Mouse (Mus musculus) C2C12 (cell line): Measurements from ENCODE around the gene D130052B06Rik.

ENCODE experiments used
- CEBPB ChIP-seq: IDR thresholded peaks from one replicate; pipeline ENCODE4 v1.6.1; 2011; ENCODE audit warnings: low read depth, mild to moderate bottlenecking, control low read depth, moderate library complexity
- CTCF ChIP-seq: IDR thresholded peaks from one replicate; pipeline ENCODE4 v1.5.1; 2011; ENCODE audit not compliant: control insufficient read depth, insufficient read depth, insufficient read length
- FOSL1 ChIP-seq: IDR thresholded peaks from one replicate; pipeline ENCODE4 v1.8.0; 2011; ENCODE audit warnings: mild to moderate bottlenecking, low read length; ENCODE audit not compliant: poor library complexity, insufficient read depth, severe bottlenecking
- MAX ChIP-seq: IDR thresholded peaks from one replicate; pipeline ENCODE4 v1.6.1; 2011; ENCODE audit warnings: mild to moderate bottlenecking, control low read depth
- MYOD1 ChIP-seq: IDR thresholded peaks from one replicate; pipeline ENCODE4 v1.6.1; 2011; ENCODE audit warnings: low read depth; ENCODE audit not compliant: control insufficient read depth, insufficient read length
- MYOG ChIP-seq: IDR thresholded peaks from one replicate; pipeline ENCODE4 v1.6.1; 2011; ENCODE audit not compliant: control insufficient read depth, insufficient read length; ENCODE audit errors: extremely low read depth
- USF1 ChIP-seq: IDR thresholded peaks from one replicate; pipeline ENCODE4 v1.6.1; 2011; ENCODE audit warnings: low read depth, mild to moderate bottlenecking, control low read depth, moderate library complexity

DNA sequence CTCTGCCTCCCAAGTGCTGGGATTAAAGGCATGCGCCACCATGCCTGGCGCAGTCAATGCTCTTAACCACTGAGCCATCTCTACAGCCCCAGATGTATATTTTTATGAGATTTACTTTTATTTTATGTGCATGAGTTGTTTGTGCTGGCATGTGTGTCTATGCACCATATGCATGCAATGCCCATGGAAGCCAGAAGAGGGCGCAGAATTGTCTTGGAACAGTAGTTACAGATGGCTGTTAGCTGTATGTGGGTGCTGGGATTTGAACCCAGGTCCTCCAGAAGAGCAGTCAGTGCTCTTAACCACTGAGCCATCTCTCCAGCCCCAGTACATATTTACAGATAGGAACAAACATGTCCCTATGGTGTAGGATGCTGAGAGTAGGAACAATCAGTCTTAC is 24.2 kb upstream of the D130052B06Rik start:
- TF ChIP-seq CTCF, result no peak
- no peak for TF ChIP-seq MAX
- no peak for TF ChIP-seq CEBPB
- TF ChIP-seq USF1, result no peak
- TF ChIP-seq MYOD1, result no peak
- no peak for TF ChIP-seq FOSL1
- TF ChIP-seq MYOG, result no peak
